Mouse (Mus musculus): ENCODE measurements around the gene Tmem41a. TPM values are rescaled to one million over a fixed set of nuclear protein-coding genes. Genes with fewer than 3 reads are reported as not detected.
"Not testable (repeated sequence)": the region's sequence is repeated elsewhere in the genome, so short reads cannot be mapped to it uniquely, and the experiment has no call there.

The Tmem41a gene
- polyA plus RNA-seq, 1 experiment from 2014 or later: 17.1 TPM

- no peaks in the 10 kb centered on the region for H3K36me3 ChIP-seq (replicated peaks)
- no peak for ATAC-seq (ENCODE audit: insufficient read depth)
- no peak overlapping the region for H3K9ac ChIP-seq
- no peaks in the 10 kb centered on the region for H3K4me1 ChIP-seq (replicated peaks)
- H3K27ac ChIP-seq (replicated peaks): no peak overlapping the region
- H3K4me3 ChIP-seq (replicated peaks): no peak overlapping the region
- 14% methylated on average over 16 of the region's 16 CpGs for WGBS (ENCODE audit: insufficient replicate concordance)
- no peak overlapping the region for H3K4me2 ChIP-seq
- peaks cover 25% of the 10 kb centered on the region for H3K27me3 ChIP-seq
- no peaks in the 10 kb centered on the region for H3K9me3 ChIP-seq (replicated peaks)
Measured at GRCm38 (mm10) chr16:21976203-21976602, 28.9 kb upstream of the Tmem41a start.

- Histone ChIP-seq H3K9ac (no peak overlapping the region), H3K4me1 (replicated peaks) (no peaks in the 10 kb centered on the region), H3K4me3 (replicated peaks) (no peak overlapping the region), H3K36me3 (replicated peaks) (no peaks in the 10 kb centered on the region), H3K4me2 (no peak overlapping the region), H3K27me3 (peaks cover 14% of the 10 kb centered on the region), H3K9me3 (replicated peaks) (no peaks in the 10 kb centered on the region), H3K27ac (replicated peaks) (no peak overlapping the region)
- ATAC-seq (ENCODE audit: insufficient read depth): no peak
- WGBS (ENCODE audit: insufficient replicate concordance): 64% methylated on average over 4 of the region's 4 CpGs
Measured at GRCm38 (mm10) chr16:21971446-21971845, 24.1 kb upstream of the Tmem41a start.

GRCm38 (mm10) chr16:21970536-21970935 lies 23.2 kb upstream of the Tmem41a start:
- H3K4me2 ChIP-seq: no peak overlapping the region
- no peaks in the 10 kb centered on the region for H3K4me1 ChIP-seq (replicated peaks)
- 64% methylated on average over 6 of the region's 6 CpGs for WGBS (ENCODE audit: insufficient replicate concordance)
- ATAC-seq (ENCODE audit: insufficient read depth): no peak
- H3K36me3 ChIP-seq (replicated peaks): no peaks in the 10 kb centered on the region
- H3K27ac ChIP-seq (replicated peaks): no peak overlapping the region
- H3K4me3 ChIP-seq (replicated peaks): no peak overlapping the region
- H3K9ac ChIP-seq: no peak overlapping the region
- H3K9me3 ChIP-seq (replicated peaks): no peaks in the 10 kb centered on the region
- H3K27me3 ChIP-seq: peaks cover 5% of the 10 kb centered on the region

- no peaks in the 10 kb centered on the region for H3K27me3 ChIP-seq
- no peaks in the 10 kb centered on the region for H3K9me3 ChIP-seq (replicated peaks)
- no peak overlapping the region for H3K9ac ChIP-seq
- H3K4me3 ChIP-seq (replicated peaks): no peak overlapping the region
- no peaks in the 10 kb centered on the region for H3K4me1 ChIP-seq (replicated peaks)
- WGBS (ENCODE audit: insufficient replicate concordance): 63% methylated on average over 5 of the region's 5 CpGs
- no peaks in the 10 kb centered on the region for H3K36me3 ChIP-seq (replicated peaks)
- H3K4me2 ChIP-seq: no peak overlapping the region
- no peak for ATAC-seq (ENCODE audit: insufficient read depth)
- no peak overlapping the region for H3K27ac ChIP-seq (replicated peaks)
Measured at GRCm38 (mm10) chr16:21969874-21970273, 22.5 kb upstream of the Tmem41a start.

GRCm38 (mm10) chr16:21965576-21965975 lies 18.2 kb upstream of the Tmem41a start:
- Histone ChIP-seq H3K9me3 (replicated peaks) (no peaks in the 10 kb centered on the region), H3K4me3 (replicated peaks) (no peak overlapping the region), H3K4me2 (no peak overlapping the region), H3K4me1 (replicated peaks) (no peaks in the 10 kb centered on the region), H3K27me3 (no peaks in the 10 kb centered on the region), H3K27ac (replicated peaks) (no peak overlapping the region), H3K9ac (no peak overlapping the region), H3K36me3 (replicated peaks) (no peaks in the 10 kb centered on the region)
- WGBS (ENCODE audit: insufficient replicate concordance): 70% methylated on average over 3 of the region's 3 CpGs
- ATAC-seq (ENCODE audit: insufficient read depth): no peak

GRCm38 (mm10) chr16:21955591-21955990 lies 8.2 kb upstream of the Tmem41a start:
- no peak overlapping the region for H3K9ac ChIP-seq
- no peaks in the 10 kb centered on the region for H3K9me3 ChIP-seq (replicated peaks)
- no peak overlapping the region for H3K27ac ChIP-seq (replicated peaks)
- 66% methylated on average over 12 of the region's 12 CpGs for WGBS (ENCODE audit: insufficient replicate concordance)
- H3K4me3 ChIP-seq (replicated peaks): no peak overlapping the region
- H3K36me3 ChIP-seq (replicated peaks): no peaks in the 10 kb centered on the region
- no peaks in the 10 kb centered on the region for H3K27me3 ChIP-seq
- no peaks in the 10 kb centered on the region for H3K4me1 ChIP-seq (replicated peaks)
- H3K4me2 ChIP-seq: no peak overlapping the region
- ATAC-seq (ENCODE audit: insufficient read depth): no peak

GRCm38 (mm10) chr16:21928471-21928870 lies 18.9 kb downstream of the Tmem41a start:
- no peak for ATAC-seq (ENCODE audit: insufficient read depth)
- Histone ChIP-seq H3K27me3 (no peaks in the 10 kb centered on the region), H3K4me1 (replicated peaks) (no peaks in the 10 kb centered on the region), H3K27ac (replicated peaks) (no peak overlapping the region), H3K9me3 (replicated peaks) (no peaks in the 10 kb centered on the region), H3K4me2 (no peak overlapping the region), H3K4me3 (replicated peaks) (no peak overlapping the region), H3K36me3 (replicated peaks) (peaks cover 15% of the 10 kb centered on the region; the same call in 1 of the 2 replicates), H3K9ac (no peak overlapping the region)
- WGBS (ENCODE audit: insufficient replicate concordance): 59% methylated on average over 13 of the region's 13 CpGs

GRCm38 (mm10) chr16:21916681-21917080 lies 30.7 kb downstream of the Tmem41a start:
- Histone ChIP-seq H3K9ac (no peak overlapping the region), H3K27me3 (no peaks in the 10 kb centered on the region), H3K4me1 (replicated peaks) (no peaks in the 10 kb centered on the region), H3K4me2 (no peak overlapping the region), H3K4me3 (replicated peaks) (no peak overlapping the region), H3K27ac (replicated peaks) (no peak overlapping the region), H3K36me3 (replicated peaks) (peaks cover 7% of the 10 kb centered on the region; the same call in 1 of the 2 replicates), H3K9me3 (replicated peaks) (no peaks in the 10 kb centered on the region)
- 57% methylated on average over 7 of the region's 7 CpGs for WGBS (ENCODE audit: insufficient replicate concordance)
- ATAC-seq (ENCODE audit: insufficient read depth): no peak

- Histone ChIP-seq H3K27ac (replicated peaks) (no peak overlapping the region), H3K4me1 (replicated peaks) (no peaks in the 10 kb centered on the region), H3K9ac (no peak overlapping the region), H3K4me2 (no peak overlapping the region), H3K4me3 (replicated peaks) (no peak overlapping the region), H3K9me3 (replicated peaks) (no peaks in the 10 kb centered on the region), H3K27me3 (no peaks in the 10 kb centered on the region), H3K36me3 (replicated peaks) (peaks cover 6% of the 10 kb centered on the region; the same call in 1 of the 2 replicates)
- no peak for ATAC-seq (ENCODE audit: insufficient read depth)
- WGBS (ENCODE audit: insufficient replicate concordance): 39% methylated on average over 6 of the region's 6 CpGs
Measured at GRCm38 (mm10) chr16:21913347-21913746, 34.0 kb downstream of the Tmem41a start.

- not testable (repeated sequence) for H3K36me3 ChIP-seq (replicated peaks); H3K4me1 ChIP-seq (replicated peaks); H3K9me3 ChIP-seq (replicated peaks); ATAC-seq (ENCODE audit: insufficient read depth); H3K4me2 ChIP-seq; H3K9ac ChIP-seq; H3K4me3 ChIP-seq (replicated peaks); H3K27ac ChIP-seq (replicated peaks); H3K27me3 ChIP-seq
- WGBS (ENCODE audit: insufficient replicate concordance): 42% methylated on average over 7 of the region's 8 CpGs
Measured at GRCm38 (mm10) chr16:21908906-21909305, 38.4 kb downstream of the Tmem41a start.

- WGBS (ENCODE audit: insufficient replicate concordance): 76% methylated on average over 6 of the region's 6 CpGs
- H3K4me2 ChIP-seq: no peak overlapping the region
- H3K4me3 ChIP-seq (replicated peaks): no peak overlapping the region
- H3K4me1 ChIP-seq (replicated peaks): no peaks in the 10 kb centered on the region
- no peaks in the 10 kb centered on the region for H3K36me3 ChIP-seq (replicated peaks)
- no peak overlapping the region for H3K9ac ChIP-seq
- no peaks in the 10 kb centered on the region for H3K27me3 ChIP-seq
- H3K9me3 ChIP-seq (replicated peaks): no peaks in the 10 kb centered on the region
- no peak for ATAC-seq (ENCODE audit: insufficient read depth)
- no peak overlapping the region for H3K27ac ChIP-seq (replicated peaks)
Measured at GRCm38 (mm10) chr16:21906902-21907301, 40.5 kb downstream of the Tmem41a start.

- H3K9ac ChIP-seq: no peak overlapping the region
- 66% methylated on average over 7 of the region's 7 CpGs for WGBS (ENCODE audit: insufficient replicate concordance)
- H3K4me3 ChIP-seq (replicated peaks): no peak overlapping the region
Measured at GRCm38 (mm10) chr16:21905996-21906395, 41.4 kb downstream of the Tmem41a start.

More at GRCm38 (mm10) chr16:21905996-21906395, 41.4 kb downstream of the Tmem41a start:
- Histone ChIP-seq H3K4me2 (no peak overlapping the region), H3K27ac (replicated peaks) (no peak overlapping the region), H3K4me1 (replicated peaks) (no peaks in the 10 kb centered on the region), H3K27me3 (no peaks in the 10 kb centered on the region), H3K36me3 (replicated peaks) (no peaks in the 10 kb centered on the region), H3K9me3 (replicated peaks) (no peaks in the 10 kb centered on the region)
- no peak for ATAC-seq (ENCODE audit: insufficient read depth)

Measured in liver, embryonic 15.5 days (tissue).